Mouse (Mus musculus) brain, embryonic 14.5 days (tissue): ENCODE results near the gene Cfap97d2. TPM values are rescaled to one million over a fixed set of nuclear protein-coding genes. Genes with fewer than 3 reads are reported as not detected.

Experiments used
- DNase-seq: peaks from one replicate; pipeline ENCODE4 v3.0.0-alpha.2; 2011; ENCODE audit warnings: low read depth
- CTCF ChIP-seq: fragments of 200-500 bp; IDR thresholded peaks from 2 replicates; pipeline ENCODE4 v1.5.1; 2012; ENCODE audit warnings: inconsistent platforms, mild to moderate bottlenecking, moderate library complexity, borderline replicate concordance; ENCODE audit not compliant: insufficient read depth, insufficient read length; ENCODE audit errors: extremely low read depth
- POLR2A ChIP-seq: fragments of 200-500 bp; IDR thresholded peaks from 2 replicates; pipeline ENCODE4 v1.6.1; 2012; ENCODE audit warnings: mild to moderate bottlenecking, inconsistent platforms, borderline replicate concordance; ENCODE audit not compliant: poor library complexity, insufficient read depth, insufficient read length, severe bottlenecking; ENCODE audit errors: extremely low read depth
- polyA plus RNA-seq: library from polyadenylated mRNA; depleted of rRNA; stranded (reverse); fragments of >200 nt; gene quantifications from 2 replicates; pipeline ENCODE4 v1.2.3, GENCODE M21; 2012; rRNA removed

Gene Cfap97d2
- polyA plus RNA-seq, 1 experiment = 2.0 TPM

DNA sequence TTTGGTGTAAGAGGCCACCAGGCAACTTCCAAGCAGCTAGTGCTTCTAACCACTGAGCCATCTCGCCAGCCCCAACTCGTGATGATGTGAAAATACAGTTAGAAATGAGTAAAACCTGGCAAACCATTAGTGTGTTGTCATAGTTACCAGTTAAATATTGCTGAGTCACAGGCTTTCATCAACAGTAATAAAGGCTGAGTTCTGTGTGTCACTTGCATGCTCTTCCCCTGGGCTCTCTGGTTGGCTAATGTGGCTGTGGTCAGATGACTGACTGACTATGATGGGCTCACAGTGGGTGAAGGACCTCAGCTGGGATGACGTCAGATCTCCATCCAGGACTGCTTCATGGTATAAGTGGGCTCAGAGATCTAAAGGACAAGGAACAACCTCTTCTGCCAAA is 74.8 kb downstream of the Cfap97d2 start:
- no peak for DNase-seq
- TF ChIP-seq POLR2A (no peak), CTCF (no peak)

DNA sequence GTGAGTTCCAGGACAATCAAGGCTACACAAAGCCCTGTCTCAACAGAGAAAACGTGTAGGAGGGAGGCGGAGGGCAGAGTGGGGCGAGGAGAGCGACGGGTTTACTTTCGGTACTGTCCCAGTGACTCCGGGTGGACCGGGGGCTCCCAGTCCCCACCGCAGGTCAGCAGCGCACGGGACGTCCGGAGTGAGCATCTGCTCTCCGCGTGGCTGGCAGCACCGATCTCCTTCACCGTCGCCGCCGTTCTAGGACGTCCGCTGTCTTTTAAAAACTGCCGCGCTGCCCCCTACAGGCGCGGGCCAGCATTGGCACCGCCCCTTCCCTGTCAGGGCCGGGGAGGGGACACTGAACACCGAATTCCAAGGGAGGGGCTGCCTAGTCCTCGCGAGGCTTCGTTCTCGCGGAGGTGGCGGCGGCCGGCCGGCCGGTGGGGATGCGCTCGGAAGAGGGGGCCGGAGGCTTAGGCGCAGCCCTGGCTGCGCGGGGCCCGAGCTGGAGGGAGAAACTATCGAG is 79.6 kb downstream of the Cfap97d2 start, which contains the start of gene Upf3a:
Gene Upf3a (plus strand): TSS at position 366 of the 514 bp plus-strand sequence.
- TF ChIP-seq POLR2A (no peak; the same call in none of the 2 replicates), CTCF (peak; percentile 85)
- peak; percentile 98 for DNase-seq

DNA sequence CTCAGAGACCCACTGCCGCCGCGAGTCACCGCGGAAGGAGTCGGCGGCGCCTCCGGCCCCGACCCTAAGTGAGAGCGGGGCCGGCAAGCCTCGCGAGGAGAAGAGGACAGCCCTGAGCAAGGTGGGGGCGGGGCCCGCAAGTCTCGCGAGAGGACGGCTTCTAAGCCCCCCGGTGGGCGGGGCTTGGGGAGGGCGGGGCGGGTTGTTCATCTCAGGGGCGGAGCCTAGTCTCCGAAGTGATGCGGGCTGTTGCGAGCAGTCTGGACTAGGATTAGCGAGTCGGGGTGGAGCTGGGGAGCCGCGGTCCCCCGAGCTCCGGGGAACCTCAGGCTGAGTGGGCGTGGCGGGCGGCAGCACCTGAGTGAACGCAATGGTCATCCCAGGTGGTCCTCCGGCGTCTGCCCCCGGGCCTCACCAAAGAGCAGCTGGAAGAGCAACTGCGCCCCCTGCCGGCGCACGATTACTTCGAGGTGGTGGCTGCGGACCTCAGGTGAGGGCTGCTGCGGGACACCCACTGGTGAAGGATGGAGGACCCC is 80.1 kb downstream of the Cfap97d2 start:
- TF ChIP-seq CTCF (peak; percentile 92), POLR2A (peak; percentile 68; the same call in 1 of the 2 replicates)
- DNase-seq = peak; percentile 99

DNA sequence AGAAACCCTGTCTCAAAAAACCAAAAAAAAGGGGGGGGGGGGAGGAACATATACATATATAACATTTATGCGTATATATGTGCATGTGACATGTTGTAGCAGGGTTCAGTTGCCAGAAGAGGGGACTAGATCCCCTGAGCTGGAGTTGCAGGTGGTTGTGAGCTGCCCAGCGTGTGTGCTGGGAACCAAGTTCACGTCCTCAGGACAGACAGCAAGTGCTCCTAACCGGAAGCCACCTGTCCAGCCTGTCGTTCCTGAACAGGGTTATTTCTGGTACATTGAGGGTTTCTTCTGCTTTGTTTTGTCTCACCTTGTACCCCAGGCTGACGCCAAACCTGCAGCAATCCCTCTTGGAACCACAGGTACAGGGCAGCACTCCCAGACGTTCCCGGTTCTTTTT is 83.9 kb downstream of the Cfap97d2 start:
- no peak for TF ChIP-seq POLR2A
- TF ChIP-seq CTCF = no peak
- DNase-seq = no peak

Other genes starting within 250 kb of the Cfap97d2 start
- 25.8 and 36.6 TPM in 2 replicates for gene Gas6, start 211.4 kb upstream of the Cfap97d2 start, polyA plus RNA-seq
- not detected in 2 replicates for gene 1700029H14Rik, start 143.4 kb upstream of the Cfap97d2 start, polyA plus RNA-seq
- 25.2 and 33.3 TPM in 2 replicates for gene Rasa3, start 28.3 kb upstream of the Cfap97d2 start, polyA plus RNA-seq
- gene Cdc16, start 51.8 kb downstream of the Cfap97d2 start, polyA plus RNA-seq = 123 and 136 TPM in 2 replicates
- gene Upf3a, start 79.7 kb downstream of the Cfap97d2 start, polyA plus RNA-seq = 20.3 and 26.6 TPM in 2 replicates
- gene AF366264, start 132.5 kb downstream of the Cfap97d2 start, polyA plus RNA-seq = not detected in 2 replicates
- gene Champ1, start 163.8 kb downstream of the Cfap97d2 start, polyA plus RNA-seq = 37.6 and 43.1 TPM in 2 replicates
- 67.6 and 71.3 TPM in 2 replicates for gene Coprs, start 184.4 kb downstream of the Cfap97d2 start, polyA plus RNA-seq